Mouse (Mus musculus) embryonic facial prominence, embryonic 12.5 days (tissue): ENCODE results near the gene 1500009C09Rik. TPM values are rescaled to one million over a fixed set of nuclear protein-coding genes. Genes with fewer than 3 reads are reported as not detected.

Experiments
- ATAC-seq: fragments of 200-750 bp; cut with Nextera tagmentation; 2 replicates; pipeline ENCODE4 v1.8.0; 2017; ENCODE audit not compliant: insufficient number of reproducible peaks, insufficient read depth, low FRiP score, low TSS enrichment
- H3K27ac ChIP-seq: fragments of 300-500 bp; sonication (generic); 2 replicates; pipeline ENCODE4 v1.5.1; 2016; ENCODE audit warnings: mild to moderate bottlenecking
- H3K27me3 ChIP-seq: fragments of 300-500 bp; sonication (generic); 2 replicates; pipeline ENCODE4 v1.6.1; 2016; ENCODE audit warnings: mild to moderate bottlenecking, moderate library complexity
- H3K36me3 ChIP-seq: fragments of 300-500 bp; sonication (generic); 2 replicates; pipeline ENCODE4 v1.6.1; 2016; ENCODE audit warnings: mild to moderate bottlenecking
- H3K4me1 ChIP-seq: fragments of 300-500 bp; sonication (generic); 2 replicates; pipeline ENCODE4 v1.6.1; 2016
- H3K4me2 ChIP-seq: fragments of 300-500 bp; sonication (generic); replicated peaks from 2 replicates; pipeline ENCODE4 v1.6.1; 2016; ENCODE audit warnings: mild to moderate bottlenecking, moderate library complexity
- H3K4me3 ChIP-seq: fragments of 300-500 bp; sonication (generic); 2 replicates; pipeline ENCODE4 v1.5.1; 2016; ENCODE audit warnings: mild to moderate bottlenecking
- H3K9ac ChIP-seq: fragments of 300-500 bp; sonication (generic); 2 replicates; pipeline ENCODE4 v1.6.1; 2016; ENCODE audit warnings: mild to moderate bottlenecking, moderate library complexity
- H3K9me3 ChIP-seq: fragments of 300-500 bp; sonication (generic); 2 replicates; pipeline ENCODE4 v1.6.1; 2016; ENCODE audit warnings: mild to moderate bottlenecking, moderate library complexity
- WGBS: fragments of 180-500 bp; shearing (Covaris S2); methylation state at CpG from one replicate; pipeline ENCODE4 v1.1.7; 2016; 5-methylcytosine and 5-hydroxymethylcytosine counted together
- polyA plus RNA-seq: library from polyadenylated mRNA; unstranded; fragments of >200 nt; fragmentation: Nextera tagmentation; extraction: Ambion mirVana; gene quantifications from 2 replicates; pipeline ENCODE4 v1.2.1, GENCODE M21; 2016

The 1500009C09Rik gene
- polyA plus RNA-seq, 1 experiment from 2014 or later: not detected

GRCm38 (mm10) chr15:82223251-82223650, 28.9 kb upstream of the 1500009C09Rik start:
- no peak overlapping the region for H3K4me3 ChIP-seq
- peak overlapping the region; percentile 65 for H3K4me2 ChIP-seq
- H3K36me3 ChIP-seq: no peaks in the 10 kb centered on the region
- no peak overlapping the region for H3K9ac ChIP-seq
- H3K9me3 ChIP-seq: no peaks in the 10 kb centered on the region
- WGBS: 48% methylated on average over 7 of the region's 7 CpGs
- no peak for ATAC-seq
- H3K27me3 ChIP-seq: peaks cover 57% of the 10 kb centered on the region
- H3K27ac ChIP-seq: no peak overlapping the region
- peaks cover 14% of the 10 kb centered on the region for H3K4me1 ChIP-seq

GRCm38 (mm10) chr15:82223657-82224601, 28.3 kb upstream of the 1500009C09Rik start, which contains the start of gene Tnfrsf13c:
Gene Tnfrsf13c (minus strand): TSS chr15:82224369.
- Histone ChIP-seq H3K4me3 (peak within 1 kb of the TSS; percentile 30), H3K27ac (no peak within 1 kb of the TSS), H3K36me3 (no peaks in the 10 kb centered on the region), H3K4me1 (peaks cover 14% of the 10 kb centered on the region), H3K9me3 (no peaks in the 10 kb centered on the region), H3K4me2 (peak within 1 kb of the TSS; percentile 65), H3K27me3 (peaks cover 53% of the 10 kb centered on the region), H3K9ac (peak within 1 kb of the TSS; percentile 30; the same call in 1 of the 2 replicates)
- ATAC-seq: no peak
- WGBS: under 1% methylated on average over 43 of the region's 44 CpGs

GRCm38 (mm10) chr15:82224602-82225215, 27.5 kb upstream of the 1500009C09Rik start:
- H3K9me3 ChIP-seq: no peaks in the 10 kb centered on the region
- peaks cover 51% of the 10 kb centered on the region for H3K27me3 ChIP-seq
- peak overlapping the region; percentile 65 for H3K4me2 ChIP-seq
- H3K36me3 ChIP-seq: no peaks in the 10 kb centered on the region
- ATAC-seq: 0 out of 2 replicates have a peak, but pooled peaks have one; percentile 2
- WGBS: 31% methylated on average over 7 of the region's 7 CpGs
- H3K27ac ChIP-seq: no peak overlapping the region
- H3K4me3 ChIP-seq: peak overlapping the region; percentile 30
- peaks cover 17% of the 10 kb centered on the region for H3K4me1 ChIP-seq
- H3K9ac ChIP-seq: 0 out of 2 replicates have a peak overlapping the region, but pooled peaks have one; percentile 30

GRCm38 (mm10) chr15:82225769-82226168, 26.4 kb upstream of the 1500009C09Rik start:
- WGBS: 93% methylated on average over 5 of the region's 5 CpGs
- ATAC-seq: no peak
- H3K4me3 ChIP-seq: no peak overlapping the region
- H3K36me3 ChIP-seq: no peaks in the 10 kb centered on the region
- H3K27me3 ChIP-seq: peaks cover 45% of the 10 kb centered on the region
- H3K4me1 ChIP-seq: peaks cover 18% of the 10 kb centered on the region
- no peak overlapping the region for H3K27ac ChIP-seq
- H3K9me3 ChIP-seq: no peaks in the 10 kb centered on the region
- H3K4me2 ChIP-seq: no peak overlapping the region
- no peak overlapping the region for H3K9ac ChIP-seq

GRCm38 (mm10) chr15:82229542-82230045, 22.6 kb upstream of the 1500009C09Rik start:
- 34% methylated on average over 11 of the region's 11 CpGs for WGBS
- H3K4me3 ChIP-seq: no peak overlapping the region

GRCm38 (mm10) chr15:82230098-82230611, 22.0 kb upstream of the 1500009C09Rik start:
- Histone ChIP-seq H3K9me3 (no peaks in the 10 kb centered on the region), H3K27ac (no peak overlapping the region), H3K4me1 (0 out of 2 replicates have a peak, but pooled peaks cover 4% of the 10 kb centered on the region), H3K36me3 (0 out of 2 replicates have a peak, but pooled peaks cover 4% of the 10 kb centered on the region), H3K27me3 (peaks cover 10% of the 10 kb centered on the region), H3K4me3 (no peak overlapping the region), H3K9ac (no peak overlapping the region), H3K4me2 (no peak overlapping the region)
- 71% methylated on average over 6 of the region's 6 CpGs for WGBS
- ATAC-seq: no peak

More at GRCm38 (mm10) chr15:82229542-82230045, 22.6 kb upstream of the 1500009C09Rik start:
- H3K27me3 ChIP-seq: peaks cover 16% of the 10 kb centered on the region
- H3K36me3 ChIP-seq: 0 out of 2 replicates have a peak, but pooled peaks cover 4% of the 10 kb centered on the region
- no peak overlapping the region for H3K9ac ChIP-seq
- no peaks in the 10 kb centered on the region for H3K9me3 ChIP-seq
- no peak overlapping the region for H3K27ac ChIP-seq
- no peak for ATAC-seq
- H3K4me1 ChIP-seq: 0 out of 2 replicates have a peak, but pooled peaks cover 5% of the 10 kb centered on the region
- H3K4me2 ChIP-seq: no peak overlapping the region

GRCm38 (mm10) chr15:82231100-82231499, 21.1 kb upstream of the 1500009C09Rik start:
- 0 out of 2 replicates have a peak, but pooled peaks cover under 1% of the 10 kb centered on the region for H3K27me3 ChIP-seq
- no peak for ATAC-seq
- 0 out of 2 replicates have a peak, but pooled peaks cover 4% of the 10 kb centered on the region for H3K4me1 ChIP-seq
- H3K4me2 ChIP-seq: no peak overlapping the region
- no peak overlapping the region for H3K9ac ChIP-seq
- H3K36me3 ChIP-seq: 0 out of 2 replicates have a peak, but pooled peaks cover 4% of the 10 kb centered on the region
- H3K27ac ChIP-seq: no peak overlapping the region
- WGBS: 76% methylated on average over 4 of the region's 4 CpGs
- H3K9me3 ChIP-seq: no peaks in the 10 kb centered on the region
- no peak overlapping the region for H3K4me3 ChIP-seq

- H3K4me1 ChIP-seq: 0 out of 2 replicates have a peak, but pooled peaks cover 4% of the 10 kb centered on the region
- H3K27ac ChIP-seq: no peak overlapping the region
- 68% methylated on average over 11 of the region's 11 CpGs for WGBS
- no peak overlapping the region for H3K9ac ChIP-seq
- H3K9me3 ChIP-seq: no peaks in the 10 kb centered on the region
- no peak for ATAC-seq
- H3K36me3 ChIP-seq: 0 out of 2 replicates have a peak, but pooled peaks cover 4% of the 10 kb centered on the region
- H3K27me3 ChIP-seq: no peaks in the 10 kb centered on the region
- H3K4me3 ChIP-seq: no peak overlapping the region
- H3K4me2 ChIP-seq: no peak overlapping the region
Measured at GRCm38 (mm10) chr15:82231591-82232378, 20.4 kb upstream of the 1500009C09Rik start.

GRCm38 (mm10) chr15:82232651-82233050, 19.5 kb upstream of the 1500009C09Rik start:
- no peak overlapping the region for H3K9ac ChIP-seq
- WGBS: 70% methylated on average over 4 of the region's 4 CpGs
- ATAC-seq: no peak

GRCm38 (mm10) chr15:82235661-82236060, 16.5 kb upstream of the 1500009C09Rik start:
- Histone ChIP-seq H3K4me3 (no peak overlapping the region), H3K27me3 (no peaks in the 10 kb centered on the region), H3K36me3 (peaks cover 19% of the 10 kb centered on the region; the same call in 1 of the 2 replicates), H3K27ac (no peak overlapping the region), H3K4me1 (no peaks in the 10 kb centered on the region), H3K9ac (no peak overlapping the region), H3K9me3 (no peaks in the 10 kb centered on the region), H3K4me2 (no peak overlapping the region)
- 71% methylated on average over 10 of the region's 10 CpGs for WGBS
- ATAC-seq: no peak

More at GRCm38 (mm10) chr15:82232651-82233050, 19.5 kb upstream of the 1500009C09Rik start:
- Histone ChIP-seq H3K36me3 (0 out of 2 replicates have a peak, but pooled peaks cover 4% of the 10 kb centered on the region), H3K4me1 (0 out of 2 replicates have a peak, but pooled peaks cover 4% of the 10 kb centered on the region), H3K27ac (no peak overlapping the region), H3K4me3 (no peak overlapping the region), H3K27me3 (no peaks in the 10 kb centered on the region), H3K9me3 (no peaks in the 10 kb centered on the region), H3K4me2 (no peak overlapping the region)
